Mouse (Mus musculus) brain, embryonic 14.5 days (tissue): ENCODE results near the gene Ptpro.

ENCODE experiments used
- CTCF ChIP-seq: fragments of 200-500 bp; IDR thresholded peaks from 2 replicates; pipeline ENCODE4 v1.5.1; 2012; ENCODE audit warnings: inconsistent platforms, mild to moderate bottlenecking, moderate library complexity, borderline replicate concordance; ENCODE audit not compliant: insufficient read depth, insufficient read length; ENCODE audit errors: extremely low read depth
- POLR2A ChIP-seq: fragments of 200-500 bp; IDR thresholded peaks from 2 replicates; pipeline ENCODE4 v1.6.1; 2012; ENCODE audit warnings: mild to moderate bottlenecking, inconsistent platforms, borderline replicate concordance; ENCODE audit not compliant: poor library complexity, insufficient read depth, insufficient read length, severe bottlenecking; ENCODE audit errors: extremely low read depth

GRCm38 (mm10) chr6:137414531-137415405, 162.6 kb downstream of the Ptpro start:
- TF ChIP-seq CTCF (peak; percentile 84), POLR2A (no peak)
